Mouse (Mus musculus) E14TG2a.4 (cell line): ENCODE data around the gene Trpc1.

Experiments used
- H3K27me3 ChIP-seq: 2 replicates; pipeline ENCODE4 v1.6.1; 2014; ENCODE audit warnings: low read length, control low read depth; ENCODE audit not compliant: insufficient read depth
- H3K36me3 ChIP-seq: 2 replicates; pipeline ENCODE4 v1.6.1; 2014; ENCODE audit warnings: low read length, control low read depth; ENCODE audit not compliant: insufficient read depth
- H3K4me1 ChIP-seq: replicated peaks from 2 replicates; pipeline ENCODE4 v1.6.1; 2014; ENCODE audit warnings: low read depth, low read length, control low read depth
- H3K4me3 ChIP-seq: replicated peaks from 2 replicates; pipeline ENCODE4 v1.5.1; 2014; ENCODE audit warnings: mild to moderate bottlenecking, low read length
- H3K9me3 ChIP-seq: 2 replicates; pipeline ENCODE4 v1.6.1; 2014; ENCODE audit warnings: low read length, control low read depth
- CTCF ChIP-seq: conservative IDR thresholded peaks from 2 replicates; pipeline ENCODE4 v1.5.1; 2014; ENCODE audit warnings: low read length
- NANOG ChIP-seq: IDR thresholded peaks from 2 replicates; pipeline ENCODE4 v1.6.1; 2014; ENCODE audit warnings: borderline replicate concordance, low read length, mixed read lengths
- POU5F1 ChIP-seq: IDR thresholded peaks from 2 replicates; pipeline ENCODE4 v1.6.1; 2014; ENCODE audit warnings: low read length, borderline replicate concordance

Trpc1 gene

GRCm38 (mm10) chr9:95692823-95693222, 57.4 kb downstream of the Trpc1 start:
- Histone ChIP-seq H3K9me3 (no peaks in the 10 kb centered on the region), H3K27me3 (no peaks in the 10 kb centered on the region), H3K4me3 (no peak overlapping the region), H3K4me1 (no peaks in the 10 kb centered on the region; the same call in 1 of the 2 replicates), H3K36me3 (peaks cover 46% of the 10 kb centered on the region)
- no peak for TF ChIP-seq POU5F1
- TF ChIP-seq NANOG: no peak
- TF ChIP-seq CTCF: no peak

- no peak overlapping the region for H3K4me3 ChIP-seq
- peaks cover 35% of the 10 kb centered on the region for H3K36me3 ChIP-seq
- peak; percentile 70 for TF ChIP-seq CTCF
- TF ChIP-seq POU5F1: no peak
- no peak for TF ChIP-seq NANOG
- no peaks in the 10 kb centered on the region; the same call in 1 of the 2 replicates for H3K4me1 ChIP-seq
- no peaks in the 10 kb centered on the region for H3K9me3 ChIP-seq
- H3K27me3 ChIP-seq: no peaks in the 10 kb centered on the region
Observed at GRCm38 (mm10) chr9:95688064-95688463, 62.1 kb downstream of the Trpc1 start.

- Histone ChIP-seq H3K9me3 (no peaks in the 10 kb centered on the region), H3K27me3 (no peaks in the 10 kb centered on the region), H3K36me3 (peaks cover 35% of the 10 kb centered on the region), H3K4me1 (peaks cover 10% of the 10 kb centered on the region), H3K4me3 (no peak overlapping the region)
- TF ChIP-seq CTCF: no peak
Observed at GRCm38 (mm10) chr9:95685660-95686440, 64.3 kb downstream of the Trpc1 start.

GRCm38 (mm10) chr9:95680691-95681090, 69.5 kb downstream of the Trpc1 start:
- Histone ChIP-seq H3K27me3 (no peaks in the 10 kb centered on the region), H3K4me1 (peaks cover 10% of the 10 kb centered on the region), H3K4me3 (no peak overlapping the region), H3K36me3 (peaks cover 43% of the 10 kb centered on the region), H3K9me3 (peaks cover 10% of the 10 kb centered on the region)
- no peak for TF ChIP-seq NANOG
- TF ChIP-seq POU5F1: no peak
- no peak for TF ChIP-seq CTCF

- H3K27me3 ChIP-seq: no peaks in the 10 kb centered on the region
- H3K4me3 ChIP-seq: no peak overlapping the region
- H3K4me1 ChIP-seq: peaks cover 18% of the 10 kb centered on the region
- TF ChIP-seq NANOG (no peak), CTCF (no peak), POU5F1 (no peak)
- H3K9me3 ChIP-seq: peaks cover 17% of the 10 kb centered on the region
- peaks cover 50% of the 10 kb centered on the region for H3K36me3 ChIP-seq
Observed at GRCm38 (mm10) chr9:95679966-95680365, 70.2 kb downstream of the Trpc1 start.

GRCm38 (mm10) chr9:95676021-95676420, 74.2 kb downstream of the Trpc1 start:
- TF ChIP-seq CTCF (no peak), NANOG (no peak), POU5F1 (no peak)
- H3K36me3 ChIP-seq: peaks cover 65% of the 10 kb centered on the region
- H3K4me3 ChIP-seq: no peak overlapping the region
- peaks cover 22% of the 10 kb centered on the region; the same call in 1 of the 2 replicates for H3K4me1 ChIP-seq
- no peaks in the 10 kb centered on the region for H3K27me3 ChIP-seq
- peaks cover 21% of the 10 kb centered on the region for H3K9me3 ChIP-seq

- Histone ChIP-seq H3K27me3 (no peaks in the 10 kb centered on the region), H3K4me3 (no peak overlapping the region), H3K36me3 (peaks cover 68% of the 10 kb centered on the region), H3K9me3 (peaks cover 21% of the 10 kb centered on the region), H3K4me1 (peaks cover 22% of the 10 kb centered on the region; the same call in 1 of the 2 replicates)
- TF ChIP-seq CTCF (no peak), POU5F1 (no peak), NANOG (no peak)
Observed at GRCm38 (mm10) chr9:95675064-95675699, 75.0 kb downstream of the Trpc1 start.

- Histone ChIP-seq H3K4me3 (no peak overlapping the region), H3K4me1 (peaks cover 41% of the 10 kb centered on the region), H3K36me3 (peaks cover 50% of the 10 kb centered on the region), H3K27me3 (no peaks in the 10 kb centered on the region), H3K9me3 (peaks cover 21% of the 10 kb centered on the region)
- TF ChIP-seq POU5F1 (no peak), NANOG (no peak), CTCF (peak; percentile 86)
Observed at GRCm38 (mm10) chr9:95672760-95673159, 77.4 kb downstream of the Trpc1 start.
